Mouse (Mus musculus): ENCODE measurements around the gene Sypl. TPM values are rescaled to one million over a fixed set of nuclear protein-coding genes. Genes with fewer than 3 reads are reported as not detected.
A peak's percentile ranks its signal among the peaks of the same experiment; 100 is the strongest.

The Sypl gene
- polyA plus RNA-seq, 1 experiment: 33.1 TPM

DNA sequence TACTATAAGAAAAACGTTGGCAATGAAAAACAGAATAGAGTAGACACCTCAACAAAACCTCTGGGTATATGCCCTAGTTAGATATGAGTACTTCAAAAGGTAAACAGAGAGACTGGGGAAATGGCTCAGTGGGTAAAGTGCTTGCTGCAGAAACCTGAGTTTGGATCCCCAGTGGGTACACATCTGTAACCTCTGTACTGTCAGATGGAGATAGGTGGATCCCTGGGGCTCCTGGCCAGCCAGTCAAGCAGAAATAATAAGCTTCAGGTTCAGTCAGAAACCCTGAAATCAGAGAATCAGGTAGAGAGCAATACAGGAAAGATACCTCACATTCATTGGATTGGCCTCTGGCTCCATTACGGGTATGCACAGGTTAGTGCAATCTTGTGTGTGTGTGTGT is 3.5 kb downstream of the Sypl start:
- H3K36me3 ChIP-seq (ENCODE audit: control insufficient read depth, insufficient read depth, low read length): no peaks in the 10 kb centered on the region
- no peak for TF ChIP-seq CTCF (IDR thresholded peaks at IDR 0.05; ENCODE audit: extremely low read depth, insufficient read length, insufficient replicate concordance, low read depth, low read length)
- no peak for TF ChIP-seq POLR2A (IDR thresholded peaks at IDR 0.05; ENCODE audit: low read depth, low read length)
- no peaks in the 10 kb centered on the region for H3K27me3 ChIP-seq (ENCODE audit: control insufficient read depth, insufficient read depth, low read length)
- no peak overlapping the region for H3K27ac ChIP-seq (ENCODE audit: insufficient read depth, low read depth, low read length)
- no peak overlapping the region for H3K4me3 ChIP-seq (ENCODE audit: low read depth, low read length)
- WGBS: 22% methylated on average over 2 of the region's 2 CpGs
- peaks cover 5% of the 10 kb centered on the region for H3K4me1 ChIP-seq (ENCODE audit: control insufficient read depth, insufficient read depth, insufficient read length, low read length)

DNA sequence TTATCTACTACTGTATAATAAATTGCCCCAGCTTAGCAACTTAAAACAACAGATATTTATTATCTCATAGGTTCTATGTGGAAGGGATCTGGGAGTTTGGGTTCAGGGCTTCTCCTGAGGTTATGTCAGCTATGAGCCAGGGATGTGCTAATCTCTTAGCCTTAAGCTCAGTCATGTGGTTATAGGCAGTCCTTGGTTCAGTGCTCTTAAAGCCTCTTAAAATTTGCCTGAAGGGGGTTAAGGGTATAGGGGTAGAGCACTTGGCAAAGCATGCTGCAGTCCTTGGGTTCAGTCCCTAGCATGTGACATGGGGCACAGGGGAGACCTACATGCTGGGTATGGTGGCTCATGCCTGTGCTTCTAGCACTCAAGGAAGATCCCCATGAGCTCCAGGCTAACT is 8.4 kb downstream of the Sypl start:
- peaks cover 3% of the 10 kb centered on the region; the same call in 1 of the 2 replicates for H3K4me1 ChIP-seq (ENCODE audit: control insufficient read depth, insufficient read depth, insufficient read length, low read length)
- H3K27ac ChIP-seq (ENCODE audit: insufficient read depth, low read depth, low read length): 0 out of 2 replicates have a peak overlapping the region, but pooled peaks have one; percentile 11
- TF ChIP-seq POLR2A (IDR thresholded peaks at IDR 0.05; ENCODE audit: low read depth, low read length): no peak
- no peak for TF ChIP-seq CTCF (IDR thresholded peaks at IDR 0.05; ENCODE audit: extremely low read depth, insufficient read length, insufficient replicate concordance, low read depth, low read length)
- H3K36me3 ChIP-seq (ENCODE audit: control insufficient read depth, insufficient read depth, low read length): peaks cover 6% of the 10 kb centered on the region
- no peak overlapping the region for H3K4me3 ChIP-seq (ENCODE audit: low read depth, low read length)
- H3K27me3 ChIP-seq (ENCODE audit: control insufficient read depth, insufficient read depth, low read length): no peaks in the 10 kb centered on the region

DNA sequence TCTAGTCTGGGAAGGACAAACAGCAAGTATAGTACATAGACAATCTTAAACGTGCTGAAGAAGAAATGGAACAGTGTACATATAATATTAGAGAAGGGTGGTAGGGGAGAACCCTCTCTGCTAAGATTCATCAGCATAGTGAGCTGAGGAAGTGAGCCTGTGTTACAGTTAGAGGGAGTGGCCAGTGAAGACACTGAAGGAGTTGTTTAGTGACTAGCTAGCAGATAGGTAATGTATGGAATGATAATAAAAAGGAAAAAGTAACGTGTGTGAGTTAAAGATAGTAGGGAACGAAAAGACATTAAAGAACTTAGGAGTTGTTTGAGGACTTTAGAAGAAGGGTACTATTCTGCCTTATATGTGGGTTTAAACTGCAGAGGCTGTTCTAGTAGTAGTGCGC is 10.2 kb downstream of the Sypl start:
- Histone ChIP-seq H3K4me1 (ENCODE audit: control insufficient read depth, insufficient read depth, insufficient read length, low read length) (peaks cover 3% of the 10 kb centered on the region; the same call in 1 of the 2 replicates), H3K27me3 (ENCODE audit: control insufficient read depth, insufficient read depth, low read length) (no peaks in the 10 kb centered on the region), H3K27ac (ENCODE audit: insufficient read depth, low read depth, low read length) (no peak overlapping the region), H3K36me3 (ENCODE audit: control insufficient read depth, insufficient read depth, low read length) (peaks cover 12% of the 10 kb centered on the region), H3K4me3 (ENCODE audit: low read depth, low read length) (no peak overlapping the region)
- WGBS: 23% methylated on average over 4 of the region's 4 CpGs
- TF ChIP-seq CTCF (IDR thresholded peaks at IDR 0.05; ENCODE audit: extremely low read depth, insufficient read length, insufficient replicate concordance, low read depth, low read length) (no peak), POLR2A (IDR thresholded peaks at IDR 0.05; ENCODE audit: low read depth, low read length) (no peak)

DNA sequence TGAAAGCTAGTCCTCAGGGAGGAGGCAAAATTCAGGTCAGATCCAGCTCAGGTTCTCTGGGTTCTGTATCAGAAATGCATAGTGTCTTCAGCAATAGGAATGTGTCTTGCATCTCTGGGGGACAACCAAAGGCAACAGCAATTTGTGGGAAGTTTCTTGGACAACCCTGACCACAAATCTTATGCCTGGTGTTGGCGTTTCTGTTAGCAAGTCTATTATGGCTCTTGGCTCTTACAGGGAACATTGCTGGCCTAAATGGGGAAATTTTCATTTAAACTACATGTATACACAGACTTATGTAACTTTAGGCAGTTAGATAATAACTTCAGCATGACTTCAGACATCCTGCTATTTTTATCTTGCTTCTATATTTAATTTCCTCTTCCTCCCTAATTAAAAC is 18.6 kb downstream of the Sypl start:
- Histone ChIP-seq H3K36me3 (ENCODE audit: control insufficient read depth, insufficient read depth, low read length) (peaks cover 41% of the 10 kb centered on the region), H3K27me3 (ENCODE audit: control insufficient read depth, insufficient read depth, low read length) (no peaks in the 10 kb centered on the region), H3K4me1 (ENCODE audit: control insufficient read depth, insufficient read depth, insufficient read length, low read length) (no peaks in the 10 kb centered on the region), H3K4me3 (ENCODE audit: low read depth, low read length) (no peak overlapping the region), H3K27ac (ENCODE audit: insufficient read depth, low read depth, low read length) (no peak overlapping the region)
- 81% methylated on average over 1 of the region's 1 CpGs for WGBS
- TF ChIP-seq CTCF (IDR thresholded peaks at IDR 0.05; ENCODE audit: extremely low read depth, insufficient read length, insufficient replicate concordance, low read depth, low read length) (no peak), POLR2A (IDR thresholded peaks at IDR 0.05; ENCODE audit: low read depth, low read length) (no peak)

DNA sequence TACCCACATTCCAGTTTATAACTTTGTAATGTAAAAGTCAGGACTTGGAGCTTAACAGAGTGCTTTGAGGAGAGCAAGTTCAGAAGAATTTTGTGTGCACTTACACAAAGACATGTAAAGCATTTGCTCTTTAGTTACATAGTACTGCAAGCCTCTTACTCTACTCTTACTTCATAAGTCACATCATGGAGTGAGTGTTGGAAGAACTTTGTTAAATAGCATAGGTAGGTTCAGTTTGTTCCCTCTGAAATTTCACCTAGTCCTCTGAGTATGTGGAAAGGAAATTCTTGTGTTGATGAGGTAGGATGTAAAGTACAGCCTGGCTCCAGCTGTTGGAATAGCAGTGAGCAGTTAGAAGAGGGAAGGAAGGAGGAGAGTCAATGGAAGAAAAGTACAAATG is 21.2 kb downstream of the Sypl start:
- Histone ChIP-seq H3K4me3 (ENCODE audit: low read depth, low read length) (no peak overlapping the region), H3K27me3 (ENCODE audit: control insufficient read depth, insufficient read depth, low read length) (no peaks in the 10 kb centered on the region), H3K4me1 (ENCODE audit: control insufficient read depth, insufficient read depth, insufficient read length, low read length) (no peaks in the 10 kb centered on the region), H3K36me3 (ENCODE audit: control insufficient read depth, insufficient read depth, low read length) (peaks cover 36% of the 10 kb centered on the region), H3K27ac (ENCODE audit: insufficient read depth, low read depth, low read length) (no peak overlapping the region)
- no peak for TF ChIP-seq CTCF (IDR thresholded peaks at IDR 0.05; ENCODE audit: extremely low read depth, insufficient read length, insufficient replicate concordance, low read depth, low read length)
- TF ChIP-seq POLR2A (IDR thresholded peaks at IDR 0.05; ENCODE audit: low read depth, low read length): no peak

DNA sequence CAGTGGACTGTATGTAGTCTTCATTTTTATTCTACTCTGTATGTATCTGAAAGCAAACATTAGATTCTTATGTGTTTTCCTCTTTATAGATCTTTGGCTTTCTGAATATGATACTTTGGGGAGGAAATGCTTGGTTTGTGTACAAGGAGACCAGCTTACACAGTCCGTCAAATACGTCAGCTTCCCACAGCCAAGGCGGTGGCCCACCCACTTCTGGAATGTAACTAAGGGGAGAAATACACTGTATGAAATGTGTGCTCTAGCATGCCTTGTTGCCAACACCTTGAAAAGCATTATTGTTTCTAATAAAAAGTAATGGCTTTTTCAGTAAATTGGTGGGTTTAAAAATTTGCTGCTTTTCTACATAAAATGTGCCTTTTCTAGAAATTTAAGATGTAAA is 21.8 kb downstream of the Sypl start:
- Histone ChIP-seq H3K4me3 (ENCODE audit: low read depth, low read length) (no peak overlapping the region), H3K4me1 (ENCODE audit: control insufficient read depth, insufficient read depth, insufficient read length, low read length) (no peaks in the 10 kb centered on the region), H3K36me3 (ENCODE audit: control insufficient read depth, insufficient read depth, low read length) (peaks cover 33% of the 10 kb centered on the region), H3K27ac (ENCODE audit: insufficient read depth, low read depth, low read length) (no peak overlapping the region), H3K27me3 (ENCODE audit: control insufficient read depth, insufficient read depth, low read length) (no peaks in the 10 kb centered on the region)
- 91% methylated on average over 3 of the region's 3 CpGs for WGBS
- TF ChIP-seq POLR2A (IDR thresholded peaks at IDR 0.05; ENCODE audit: low read depth, low read length) (no peak), CTCF (IDR thresholded peaks at IDR 0.05; ENCODE audit: extremely low read depth, insufficient read length, insufficient replicate concordance, low read depth, low read length) (no peak)

DNA sequence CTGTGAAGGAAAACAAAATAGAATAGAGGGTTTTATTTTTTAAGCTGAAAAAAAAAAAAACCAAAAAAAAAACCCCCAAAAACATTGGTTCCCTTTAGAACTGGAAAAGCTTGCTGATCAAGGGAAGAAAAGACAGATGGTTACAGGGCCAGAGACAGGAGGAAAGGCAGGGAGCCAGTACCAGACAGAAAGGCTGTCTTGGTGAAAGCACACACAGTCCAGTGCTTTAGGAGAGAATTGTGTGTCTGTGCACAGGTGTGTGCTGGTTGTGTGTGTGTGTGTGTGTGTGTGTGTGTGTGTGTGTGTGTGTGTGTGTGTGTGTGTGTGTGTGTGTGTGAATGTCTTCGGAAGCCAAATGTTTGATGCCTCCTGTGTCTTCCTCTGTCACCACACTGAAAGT is 28.9 kb downstream of the Sypl start:
- no peaks in the 10 kb centered on the region for H3K4me1 ChIP-seq (ENCODE audit: control insufficient read depth, insufficient read depth, insufficient read length, low read length)
- no peak overlapping the region for H3K27ac ChIP-seq (ENCODE audit: insufficient read depth, low read depth, low read length)
- H3K27me3 ChIP-seq (ENCODE audit: control insufficient read depth, insufficient read depth, low read length): no peaks in the 10 kb centered on the region
- TF ChIP-seq CTCF (IDR thresholded peaks at IDR 0.05; ENCODE audit: extremely low read depth, insufficient read length, insufficient replicate concordance, low read depth, low read length) (no peak), POLR2A (IDR thresholded peaks at IDR 0.05; ENCODE audit: low read depth, low read length) (no peak)
- H3K4me3 ChIP-seq (ENCODE audit: low read depth, low read length): no peak overlapping the region
- H3K36me3 ChIP-seq (ENCODE audit: control insufficient read depth, insufficient read depth, low read length): 0 out of 2 replicates have a peak, but pooled peaks cover 4% of the 10 kb centered on the region
- WGBS: 86% methylated on average over 1 of the region's 1 CpGs

DNA sequence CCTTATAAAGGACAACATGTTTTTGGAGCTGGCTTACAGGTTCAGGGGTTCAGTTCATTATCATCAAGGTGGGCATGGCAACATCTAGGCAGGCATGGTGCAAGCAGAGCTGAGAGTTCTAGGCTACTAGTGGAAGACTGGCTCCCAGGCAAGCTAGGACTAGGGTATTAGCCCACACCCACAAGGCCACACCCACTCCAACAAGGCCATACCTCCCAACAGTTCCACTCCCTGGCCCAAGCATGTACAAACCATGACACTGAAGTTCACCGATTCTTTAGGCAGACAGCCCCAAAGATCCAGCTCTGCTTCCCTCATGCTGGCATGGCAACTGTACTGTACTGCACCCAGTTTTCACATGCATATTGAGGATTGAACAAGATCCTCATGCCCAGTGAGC is 29.4 kb downstream of the Sypl start:
- Histone ChIP-seq H3K36me3 (ENCODE audit: control insufficient read depth, insufficient read depth, low read length) (0 out of 2 replicates have a peak, but pooled peaks cover 3% of the 10 kb centered on the region), H3K27ac (ENCODE audit: insufficient read depth, low read depth, low read length) (no peak overlapping the region), H3K4me1 (ENCODE audit: control insufficient read depth, insufficient read depth, insufficient read length, low read length) (no peaks in the 10 kb centered on the region), H3K4me3 (ENCODE audit: low read depth, low read length) (no peak overlapping the region), H3K27me3 (ENCODE audit: control insufficient read depth, insufficient read depth, low read length) (no peaks in the 10 kb centered on the region)
- no peak for TF ChIP-seq CTCF (IDR thresholded peaks at IDR 0.05; ENCODE audit: extremely low read depth, insufficient read length, insufficient replicate concordance, low read depth, low read length)
- TF ChIP-seq POLR2A (IDR thresholded peaks at IDR 0.05; ENCODE audit: low read depth, low read length): no peak
- WGBS: 93% methylated on average over 1 of the region's 1 CpGs
